Mouse (Mus musculus): ENCODE results near the gene Avpi1.
"Not testable (repeated sequence)": the region's sequence is repeated elsewhere in the genome, so short reads cannot be mapped to it uniquely, and the experiment has no call there.

The Avpi1 gene

DNA sequence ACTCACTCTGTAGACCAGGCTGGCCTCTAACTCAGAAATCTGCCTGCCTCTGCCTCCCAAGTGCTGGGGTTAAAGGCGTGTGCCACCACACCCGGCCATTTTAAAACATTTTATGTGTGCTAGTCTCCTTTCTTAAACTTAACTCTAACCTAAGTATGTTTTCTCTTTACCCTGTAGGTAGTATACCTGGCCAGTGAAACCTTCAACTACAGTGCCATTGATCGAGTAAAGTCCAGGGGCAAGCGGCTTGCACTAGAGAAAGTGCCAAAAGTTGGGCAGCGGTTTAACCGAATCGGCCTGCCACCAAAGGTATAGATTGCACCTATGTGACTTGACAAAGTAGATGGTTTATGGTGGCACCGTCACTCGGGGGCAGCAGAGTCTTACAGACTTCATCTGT, 24.2 kb downstream of the Avpi1 start:
- TF ChIP-seq NANOG (IDR thresholded peaks at IDR 0.05; ENCODE audit: borderline replicate concordance, low read length): no peak
- no peak for TF ChIP-seq POU5F1 (IDR thresholded peaks at IDR 0.05; ENCODE audit: borderline replicate concordance, low read length)
- TF ChIP-seq CTCF (conservative IDR thresholded peaks at IDR 0.05; ENCODE audit: low read length): no peak
- H3K4me1 ChIP-seq (replicated peaks; ENCODE audit: low read depth, low read length): 0 out of 2 replicates have a peak, but pooled peaks cover 5% of the 10 kb centered on the region
- no peaks in the 10 kb centered on the region for H3K9me3 ChIP-seq (ENCODE audit: low read length)

DNA sequence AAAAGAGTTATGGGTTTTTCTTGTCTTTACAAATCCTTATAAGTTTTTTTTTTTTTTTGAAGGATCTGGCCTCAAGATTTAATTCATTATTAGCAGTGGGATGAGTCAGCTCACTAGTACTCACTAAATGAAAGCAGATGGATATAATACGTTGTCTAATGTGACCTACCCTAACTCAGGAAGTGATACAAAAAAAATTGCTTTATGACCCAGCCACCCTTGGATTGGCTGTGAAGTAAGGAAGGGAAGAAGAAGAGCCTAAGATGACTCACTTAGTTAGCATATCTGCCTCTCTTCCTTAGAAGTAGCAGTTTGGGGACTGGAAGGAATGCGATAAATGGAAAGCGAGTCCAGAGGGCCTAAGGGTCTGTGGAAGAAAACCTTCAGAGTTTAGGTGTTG, 29.5 kb downstream of the Avpi1 start:
- no peaks in the 10 kb centered on the region for H3K27me3 ChIP-seq (ENCODE audit: insufficient read depth, low read length)
- H3K4me3 ChIP-seq (replicated peaks; ENCODE audit: low read length): no peak overlapping the region
- TF ChIP-seq CTCF (conservative IDR thresholded peaks at IDR 0.05; ENCODE audit: low read length) (no peak), NANOG (IDR thresholded peaks at IDR 0.05; ENCODE audit: borderline replicate concordance, low read length) (no peak), POU5F1 (IDR thresholded peaks at IDR 0.05; ENCODE audit: borderline replicate concordance, low read length) (no peak)
- no peaks in the 10 kb centered on the region for H3K9me3 ChIP-seq (ENCODE audit: low read length)
- H3K4me1 ChIP-seq (replicated peaks; ENCODE audit: low read depth, low read length): peaks cover 18% of the 10 kb centered on the region; the same call in 1 of the 2 replicates
- H3K36me3 ChIP-seq (ENCODE audit: insufficient read depth, low read length): peaks cover 63% of the 10 kb centered on the region

More for the DNA sequence above, 24.2 kb downstream of the Avpi1 start:
- no peak overlapping the region for H3K4me3 ChIP-seq (replicated peaks; ENCODE audit: low read length)
- H3K36me3 ChIP-seq (ENCODE audit: insufficient read depth, low read length): peaks cover 60% of the 10 kb centered on the region
- H3K27me3 ChIP-seq (ENCODE audit: insufficient read depth, low read length): no peaks in the 10 kb centered on the region

DNA sequence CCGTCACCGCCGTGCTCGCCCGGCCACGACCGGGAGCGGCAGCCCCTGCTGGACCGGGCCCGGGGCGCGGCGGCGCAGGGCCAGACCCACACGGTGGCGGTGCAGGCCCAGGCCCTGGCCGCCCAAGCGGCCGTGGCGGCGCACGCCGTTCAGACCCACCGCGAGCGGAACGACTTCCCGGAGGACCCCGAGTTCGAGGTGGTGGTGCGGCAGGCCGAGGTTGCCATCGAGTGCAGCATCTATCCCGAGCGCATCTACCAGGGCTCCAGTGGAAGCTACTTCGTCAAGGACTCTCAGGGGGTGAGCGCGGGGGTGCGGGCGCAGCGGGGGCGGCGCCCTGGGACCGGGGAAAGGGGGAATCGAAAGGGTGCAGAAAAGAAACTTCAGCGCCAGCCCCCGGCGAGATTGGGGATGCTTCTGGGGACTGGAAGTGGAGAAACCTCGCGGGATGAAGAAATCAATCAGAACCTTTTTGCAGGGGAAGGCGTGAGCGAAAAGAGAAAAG, 38.2 kb downstream of the Avpi1 start:
- H3K4me1 ChIP-seq (replicated peaks; ENCODE audit: low read depth, low read length): peaks cover 60% of the 10 kb centered on the region
- H3K36me3 ChIP-seq (ENCODE audit: insufficient read depth, low read length): peaks cover 31% of the 10 kb centered on the region
- H3K4me3 ChIP-seq (replicated peaks; ENCODE audit: low read length): peak overlapping the region; percentile 93
- TF ChIP-seq NANOG (IDR thresholded peaks at IDR 0.05; ENCODE audit: borderline replicate concordance, low read length): no peak
- TF ChIP-seq POU5F1 (IDR thresholded peaks at IDR 0.05; ENCODE audit: borderline replicate concordance, low read length): no peak
- no peak for TF ChIP-seq CTCF (conservative IDR thresholded peaks at IDR 0.05; ENCODE audit: low read length)
- H3K9me3 ChIP-seq (ENCODE audit: low read length): no peaks in the 10 kb centered on the region
- H3K27me3 ChIP-seq (ENCODE audit: insufficient read depth, low read length): no peaks in the 10 kb centered on the region

DNA sequence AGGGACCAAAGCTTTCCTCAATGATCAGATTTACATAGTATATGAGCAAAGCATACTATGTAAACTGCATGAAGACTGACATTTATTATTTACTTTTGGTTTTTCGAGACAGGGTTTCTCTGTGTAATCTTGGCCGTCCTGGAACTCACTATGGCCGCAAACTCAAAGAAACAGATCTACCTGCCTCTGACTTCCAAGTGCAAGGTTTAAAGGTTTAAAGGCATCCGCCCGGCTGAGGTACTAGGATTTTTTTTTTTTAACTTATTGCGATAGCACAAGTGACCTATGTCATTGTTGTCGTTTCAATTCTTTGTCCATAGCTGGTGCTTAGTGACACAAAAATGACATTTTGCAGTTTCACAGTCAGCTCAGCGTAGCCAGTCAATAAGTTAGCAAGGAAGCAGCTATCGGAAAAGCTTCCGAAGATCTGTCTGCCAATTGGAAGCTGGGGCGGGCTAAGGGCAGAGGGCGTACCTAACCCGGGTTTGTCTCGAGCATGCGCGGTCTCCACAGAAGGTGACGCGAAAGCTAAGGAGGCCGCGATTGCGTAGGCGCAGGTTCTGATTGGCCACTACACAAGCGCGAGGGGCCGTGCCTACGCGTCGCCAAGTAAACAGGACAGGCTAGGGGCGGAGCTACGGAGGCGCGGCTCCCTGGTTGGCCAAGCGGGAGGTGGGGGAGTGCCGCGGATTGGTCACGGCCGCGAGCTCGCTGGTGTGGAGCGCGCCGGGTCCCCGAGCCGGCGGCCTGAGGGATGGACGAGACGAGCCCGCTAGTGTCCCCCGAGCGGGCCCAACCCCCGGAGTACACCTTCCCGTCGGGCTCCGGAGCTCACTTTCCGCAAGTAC, 38.9 kb downstream of the Avpi1 start, which contains the start of gene Pi4k2a:
Pi4k2a (plus strand) TSS at position 723 of the 848 bp plus-strand sequence.
- no peaks in the 10 kb centered on the region for H3K9me3 ChIP-seq (ENCODE audit: low read length)
- peaks cover 65% of the 10 kb centered on the region for H3K4me1 ChIP-seq (replicated peaks; ENCODE audit: low read depth, low read length)
- H3K4me3 ChIP-seq (replicated peaks; ENCODE audit: low read length): peak within 1 kb of the TSS; percentile 93
- TF ChIP-seq CTCF (conservative IDR thresholded peaks at IDR 0.05; ENCODE audit: low read length) (no peak), NANOG (IDR thresholded peaks at IDR 0.05; ENCODE audit: borderline replicate concordance, low read length) (no peak), POU5F1 (IDR thresholded peaks at IDR 0.05; ENCODE audit: borderline replicate concordance, low read length) (no peak)
- no peaks in the 10 kb centered on the region for H3K27me3 ChIP-seq (ENCODE audit: insufficient read depth, low read length)
- H3K36me3 ChIP-seq (ENCODE audit: insufficient read depth, low read length): peaks cover 24% of the 10 kb centered on the region

DNA sequence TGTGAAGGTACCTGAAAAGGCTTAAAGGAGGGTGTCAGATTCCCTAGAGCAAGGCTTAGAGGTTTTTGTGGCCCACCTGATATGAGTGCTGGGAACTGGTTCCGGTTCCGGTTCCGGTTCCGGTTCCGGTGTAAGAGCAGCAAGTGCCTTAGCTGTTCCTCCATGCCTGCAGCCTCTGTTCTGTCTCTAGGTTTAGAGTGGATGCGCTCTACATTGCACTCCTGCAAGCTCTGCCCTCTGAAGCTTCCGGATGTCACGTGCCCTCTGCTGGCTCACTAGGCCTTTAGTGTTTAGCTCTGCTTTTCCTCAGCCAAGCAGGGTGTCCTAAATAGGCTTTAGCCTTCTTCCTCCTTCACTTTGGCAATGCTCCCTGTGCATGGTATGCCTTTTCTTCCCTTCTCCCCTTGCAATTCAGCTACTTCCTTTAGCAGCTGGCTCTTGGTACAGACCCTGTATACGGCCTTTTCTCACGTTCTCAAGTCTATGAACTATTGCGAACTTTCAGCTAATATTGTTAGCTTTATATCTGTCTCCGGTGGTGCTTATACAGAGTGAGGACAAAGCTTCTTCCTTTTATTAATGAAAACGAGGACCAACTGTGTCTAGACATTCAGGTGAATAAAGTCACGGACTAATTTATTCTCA, 39.6 kb downstream of the Avpi1 start:
- no peak for TF ChIP-seq CTCF (conservative IDR thresholded peaks at IDR 0.05; ENCODE audit: low read length)
- no peak for TF ChIP-seq NANOG (IDR thresholded peaks at IDR 0.05; ENCODE audit: borderline replicate concordance, low read length)
- H3K4me3 ChIP-seq (replicated peaks; ENCODE audit: low read length): peak overlapping the region; percentile 93
- peaks cover 59% of the 10 kb centered on the region for H3K4me1 ChIP-seq (replicated peaks; ENCODE audit: low read depth, low read length)
- H3K9me3 ChIP-seq (ENCODE audit: low read length): no peaks in the 10 kb centered on the region
- H3K36me3 ChIP-seq (ENCODE audit: insufficient read depth, low read length): peaks cover 17% of the 10 kb centered on the region
- H3K27me3 ChIP-seq (ENCODE audit: insufficient read depth, low read length): no peaks in the 10 kb centered on the region

DNA sequence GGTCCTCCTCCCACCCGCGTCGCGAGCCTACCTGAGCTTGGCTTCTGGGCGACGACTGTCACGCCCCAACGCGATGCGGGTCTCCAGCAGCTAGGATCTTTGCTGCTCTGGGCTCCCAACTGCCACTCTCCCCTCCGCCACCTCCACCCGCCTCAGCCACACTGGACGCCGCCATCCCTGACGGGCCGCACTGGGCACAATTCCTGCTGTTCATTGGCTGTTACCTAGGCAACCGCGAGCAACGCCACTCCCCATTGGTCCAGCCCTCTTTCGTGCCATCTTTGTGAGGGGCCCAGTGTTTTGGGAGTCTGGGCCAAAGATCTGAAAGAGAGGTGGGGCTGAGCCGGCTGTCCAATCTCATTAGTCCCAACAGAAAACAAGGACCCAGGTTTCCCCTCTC, 42.7 kb downstream of the Avpi1 start, which contains the start of gene Morn4:
Morn4 (minus strand) TSS at position 192 of the 400 bp plus-strand sequence.
- Histone ChIP-seq H3K27me3 (ENCODE audit: insufficient read depth, low read length) (no peaks in the 10 kb centered on the region), H3K36me3 (ENCODE audit: insufficient read depth, low read length) (no peaks in the 10 kb centered on the region), H3K9me3 (ENCODE audit: low read length) (no peaks in the 10 kb centered on the region), H3K4me3 (replicated peaks; ENCODE audit: low read length) (peak within 1 kb of the TSS; percentile 95), H3K4me1 (replicated peaks; ENCODE audit: low read depth, low read length) (peaks cover 33% of the 10 kb centered on the region)
- no peak for TF ChIP-seq NANOG (IDR thresholded peaks at IDR 0.05; ENCODE audit: borderline replicate concordance, low read length)
- TF ChIP-seq POU5F1 (IDR thresholded peaks at IDR 0.05; ENCODE audit: borderline replicate concordance, low read length): no peak
- TF ChIP-seq CTCF (conservative IDR thresholded peaks at IDR 0.05; ENCODE audit: low read length): no peak

DNA sequence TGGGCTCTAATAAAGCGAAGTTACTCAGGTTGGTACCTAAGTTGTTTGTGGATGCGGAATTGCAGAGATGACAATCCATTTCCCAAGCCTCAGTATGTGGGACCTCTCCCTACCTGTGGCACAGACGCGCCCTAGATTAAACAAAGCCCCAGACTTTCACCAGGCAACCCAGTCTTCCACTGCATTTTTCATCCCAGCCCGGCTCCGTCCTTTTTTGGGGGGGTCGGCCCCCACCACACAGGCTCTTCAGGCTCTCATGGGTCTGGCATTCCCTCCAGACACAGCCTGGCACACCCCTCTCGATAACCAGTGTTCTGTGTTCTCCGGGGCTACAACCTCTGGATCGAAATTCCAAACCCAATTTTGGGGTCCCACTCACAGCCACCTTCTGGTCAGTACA, 43.2 kb downstream of the Avpi1 start:
- Histone ChIP-seq H3K4me3 (replicated peaks; ENCODE audit: low read length) (peak overlapping the region; percentile 95), H3K36me3 (ENCODE audit: insufficient read depth, low read length) (no peaks in the 10 kb centered on the region)
- TF ChIP-seq NANOG (IDR thresholded peaks at IDR 0.05; ENCODE audit: borderline replicate concordance, low read length) (no peak), POU5F1 (IDR thresholded peaks at IDR 0.05; ENCODE audit: borderline replicate concordance, low read length) (no peak), CTCF (conservative IDR thresholded peaks at IDR 0.05; ENCODE audit: low read length) (no peak)

DNA sequence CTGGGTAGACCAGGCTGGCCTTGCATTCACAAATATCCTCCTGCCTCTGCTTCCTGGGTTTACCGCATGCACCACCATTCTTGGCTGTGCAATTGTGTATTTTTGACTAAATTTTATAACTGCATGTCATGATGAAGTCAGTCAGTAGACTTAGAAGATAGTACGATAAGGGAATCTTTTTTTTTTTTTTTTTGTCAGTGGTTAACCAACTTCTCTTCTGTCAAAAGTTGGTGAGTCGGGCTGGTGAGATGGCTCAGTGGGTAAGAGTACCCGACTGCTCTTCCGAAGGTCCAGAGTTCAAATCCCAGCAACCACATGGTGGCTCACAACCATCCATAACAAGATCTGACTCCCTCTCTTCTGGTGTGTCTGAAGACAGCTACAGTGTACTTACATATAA, 47.2 kb downstream of the Avpi1 start:
- H3K9me3 ChIP-seq (ENCODE audit: low read length); H3K4me3 ChIP-seq (replicated peaks; ENCODE audit: low read length); H3K36me3 ChIP-seq (ENCODE audit: insufficient read depth, low read length); H3K27me3 ChIP-seq (ENCODE audit: insufficient read depth, low read length): not testable (repeated sequence)
- H3K4me1 ChIP-seq (replicated peaks; ENCODE audit: low read depth, low read length): peaks cover 22% of the 10 kb centered on the region

More for the DNA sequence above, 43.2 kb downstream of the Avpi1 start:
- Histone ChIP-seq H3K4me1 (replicated peaks; ENCODE audit: low read depth, low read length) (peaks cover 31% of the 10 kb centered on the region), H3K9me3 (ENCODE audit: low read length) (no peaks in the 10 kb centered on the region), H3K27me3 (ENCODE audit: insufficient read depth, low read length) (no peaks in the 10 kb centered on the region)

All from E14TG2a.4 (cell line).